Mouse (Mus musculus): ENCODE measurements at regions not wholly inside any gene's neighbourhood (a gene's known extent, or its start where the extent isn't known, plus 50 kb on each side); places are given as distances from the start of the nearest gene placed in this dataset.
"Not testable (repeated sequence)": the region's sequence is repeated elsewhere in the genome, so short reads cannot be mapped to it uniquely, and the experiment has no call there.

- in situ Hi-C loops (cut with MboI), result no loop called here
Measured at GRCm38 (mm10) chr4:131159712-131160111, 215.5 kb downstream of the Matn1 start.

GRCm38 (mm10) chr4:131160135-131160534, 215.9 kb downstream of the Matn1 start:
- in situ Hi-C loops (cut with MboI), result no loop called here

GRCm38 (mm10) chr4:131161501-131161900, 217.3 kb downstream of the Matn1 start:
- in situ Hi-C loops (cut with MboI), result no loop called here

- in situ Hi-C loops (cut with MboI), result no loop called here
Measured at GRCm38 (mm10) chr4:131163782-131164315, 219.7 kb downstream of the Matn1 start.

GRCm38 (mm10) chr4:131166574-131167270, 222.5 kb downstream of the Matn1 start:
- in situ Hi-C loops (cut with MboI), result no loop called here

- in situ Hi-C loops (cut with MboI), result no loop called here
Measured at GRCm38 (mm10) chr4:131167921-131168320, 223.7 kb downstream of the Matn1 start.

GRCm38 (mm10) chr4:131173783-131174460, 229.7 kb downstream of the Matn1 start:
- in situ Hi-C loops (cut with MboI), result no loop called here

- in situ Hi-C loops (cut with MboI), result no loop called here
Measured at GRCm38 (mm10) chr4:131176701-131177100, 232.5 kb downstream of the Matn1 start.

- in situ Hi-C loops (cut with MboI), result no loop called here
Measured at GRCm38 (mm10) chr4:131177889-131178288, 233.7 kb downstream of the Matn1 start.

GRCm38 (mm10) chr4:131178642-131179041, 234.5 kb downstream of the Matn1 start:
- in situ Hi-C loops (cut with MboI), result not testable (repeated sequence)

GRCm38 (mm10) chr4:131188066-131188465, 243.9 kb downstream of the Matn1 start:
- in situ Hi-C loops (cut with MboI), result no loop called here

- in situ Hi-C loops (cut with MboI), result no loop called here
Measured at GRCm38 (mm10) chr4:131191106-131191880, 247.1 kb downstream of the Matn1 start.

- in situ Hi-C loops (cut with MboI), result no loop called here
Measured at GRCm38 (mm10) chr4:131193900-131194419, 249.8 kb downstream of the Matn1 start.

GRCm38 (mm10) chr4:131196147-131196546, 252.0 kb downstream of the Matn1 start:
- in situ Hi-C loops (cut with MboI), result no loop called here

GRCm38 (mm10) chr4:131203721-131204120, 259.5 kb downstream of the Matn1 start:
- in situ Hi-C loops (cut with MboI), result no loop called here

- in situ Hi-C loops (cut with MboI), result no loop called here
Measured at GRCm38 (mm10) chr4:131204722-131205121, 260.5 kb downstream of the Matn1 start.

GRCm38 (mm10) chr4:131205127-131205526, 260.9 kb downstream of the Matn1 start:
- in situ Hi-C loops (cut with MboI), result no loop called here

- in situ Hi-C loops (cut with MboI), result no loop called here
Measured at GRCm38 (mm10) chr4:131205685-131206084, 261.5 kb downstream of the Matn1 start.

GRCm38 (mm10) chr4:131206181-131206885, 262.1 kb downstream of the Matn1 start:
- in situ Hi-C loops (cut with MboI), result no loop called here

GRCm38 (mm10) chr4:131206886-131207200, 262.7 kb downstream of the Matn1 start:
- in situ Hi-C loops (cut with MboI), result no loop called here

- in situ Hi-C loops (cut with MboI), result no loop called here
Measured at GRCm38 (mm10) chr4:131207249-131207648, 263.1 kb downstream of the Matn1 start.

- in situ Hi-C loops (cut with MboI), result no loop called here
Measured at GRCm38 (mm10) chr4:131208166-131208565, 264.0 kb downstream of the Matn1 start.
